Mouse (Mus musculus): ENCODE data around the gene Fam192a. TPM values are rescaled to one million over a fixed set of nuclear protein-coding genes. Genes with fewer than 3 reads are reported as not detected.

Gene Fam192a
- polyA plus RNA-seq, 1 experiment from 2014 or later = 40.9 TPM

DNA sequence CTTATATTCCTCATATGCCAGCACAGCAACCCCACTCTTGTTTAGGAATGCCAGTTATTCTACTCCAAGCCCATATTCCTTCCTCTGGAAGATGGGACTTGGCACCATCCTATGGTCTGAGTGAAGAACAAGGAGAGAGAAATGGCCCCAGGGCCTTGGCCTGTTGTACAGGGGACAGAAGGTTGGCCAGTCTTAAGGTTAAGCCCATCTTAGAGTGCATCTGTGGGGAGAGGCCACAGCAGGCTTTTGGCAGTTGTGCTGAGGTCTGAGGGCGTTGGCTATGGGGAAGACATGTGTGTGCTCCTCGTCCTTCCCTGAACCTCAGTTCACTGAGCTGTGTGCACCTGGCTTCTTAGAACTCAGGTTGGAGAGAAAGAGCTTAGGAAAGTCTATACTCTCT lies 49.1 kb downstream of the Fam192a start:
- no peak overlapping the region for H3K4me3 ChIP-seq (ENCODE audit: low read depth, low read length)
- WGBS = 89% methylated on average over 2 of the region's 2 CpGs
- H3K4me2 ChIP-seq (replicated peaks; ENCODE audit: low read depth, low read length) = no peak overlapping the region
- no peak overlapping the region for H3K9ac ChIP-seq (replicated peaks; ENCODE audit: low read depth)
- H3K4me1 ChIP-seq (ENCODE audit: insufficient read depth, low read depth, low read length) = no peaks in the 10 kb centered on the region
- no peak for DNase-seq (ENCODE audit: low spot score)
- no peak for ATAC-seq
- H3K36me3 ChIP-seq (ENCODE audit: insufficient read depth, low read length) = no peaks in the 10 kb centered on the region
- H3K27me3 ChIP-seq (replicated peaks; ENCODE audit: insufficient read depth, low read length) = no peaks in the 10 kb centered on the region
- TF ChIP-seq EP300 (IDR thresholded peaks at IDR 0.05) = no peak
- TF ChIP-seq CTCF (IDR thresholded peaks at IDR 0.05) = no peak
- no peak overlapping the region for H3K27ac ChIP-seq (ENCODE audit: low read length)
- H3K9me3 ChIP-seq (ENCODE audit: low read length) = no peaks in the 10 kb centered on the region

DNA sequence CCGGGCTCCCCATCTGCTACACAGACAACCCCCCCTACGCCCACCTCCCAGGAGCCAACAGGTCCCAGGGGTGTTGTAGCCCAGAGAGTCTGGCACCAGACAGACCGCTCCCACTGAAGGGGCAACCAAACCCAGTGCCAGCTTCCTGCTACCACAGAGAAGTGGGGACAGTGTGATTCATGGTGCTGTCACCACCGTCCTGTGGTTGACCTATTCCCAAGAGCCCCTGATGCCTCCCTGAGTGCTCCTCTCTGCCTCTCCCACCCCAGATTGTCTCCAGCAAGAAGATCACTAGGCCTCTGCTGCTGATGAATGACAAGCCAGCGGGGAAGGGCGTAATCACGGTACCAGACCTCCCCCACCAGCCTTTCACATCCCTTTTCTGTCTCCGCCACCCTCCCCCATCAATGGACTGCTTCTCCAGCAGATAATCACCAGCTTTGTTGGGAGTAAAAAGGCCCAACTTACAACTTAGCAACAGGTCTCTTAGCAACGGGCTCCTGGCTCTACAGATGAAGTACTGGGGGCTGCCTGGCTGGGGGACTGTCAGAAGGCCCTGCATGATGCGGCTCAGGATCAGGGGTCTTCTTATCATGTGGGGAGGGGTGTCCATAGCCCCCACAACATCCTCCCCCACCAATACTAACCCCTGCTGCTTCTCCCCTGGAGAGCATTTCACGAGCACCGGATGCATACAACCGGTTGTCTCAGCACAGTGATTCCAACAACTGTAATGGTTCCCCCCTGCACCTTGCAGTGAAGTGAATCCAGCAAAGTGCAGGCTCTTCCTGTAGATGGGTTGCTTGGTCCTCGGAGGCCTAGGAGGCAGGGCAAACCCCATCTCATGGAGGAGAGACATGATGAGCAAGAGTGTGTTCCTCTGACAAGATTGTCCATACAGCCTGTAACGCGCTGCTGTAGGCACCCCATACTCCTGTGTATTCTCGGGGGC lies 50.0 kb downstream of the Fam192a start:
- ATAC-seq (no peak), DNase-seq (ENCODE audit: low spot score) (no peak)
- Histone ChIP-seq H3K9ac (replicated peaks; ENCODE audit: low read depth) (no peak overlapping the region), H3K4me3 (ENCODE audit: low read depth, low read length) (no peak overlapping the region), H3K36me3 (ENCODE audit: insufficient read depth, low read length) (no peaks in the 10 kb centered on the region), H3K27ac (ENCODE audit: low read length) (no peak overlapping the region), H3K4me1 (ENCODE audit: insufficient read depth, low read depth, low read length) (no peaks in the 10 kb centered on the region), H3K27me3 (replicated peaks; ENCODE audit: insufficient read depth, low read length) (no peaks in the 10 kb centered on the region), H3K4me2 (replicated peaks; ENCODE audit: low read depth, low read length) (no peak overlapping the region), H3K9me3 (ENCODE audit: low read length) (no peaks in the 10 kb centered on the region)
- 57% methylated on average over 17 of the region's 17 CpGs for whole genome bisulfite sequencing
- no peak for TF ChIP-seq CTCF (IDR thresholded peaks at IDR 0.05)
- TF ChIP-seq EP300 (IDR thresholded peaks at IDR 0.05) = no peak

DNA sequence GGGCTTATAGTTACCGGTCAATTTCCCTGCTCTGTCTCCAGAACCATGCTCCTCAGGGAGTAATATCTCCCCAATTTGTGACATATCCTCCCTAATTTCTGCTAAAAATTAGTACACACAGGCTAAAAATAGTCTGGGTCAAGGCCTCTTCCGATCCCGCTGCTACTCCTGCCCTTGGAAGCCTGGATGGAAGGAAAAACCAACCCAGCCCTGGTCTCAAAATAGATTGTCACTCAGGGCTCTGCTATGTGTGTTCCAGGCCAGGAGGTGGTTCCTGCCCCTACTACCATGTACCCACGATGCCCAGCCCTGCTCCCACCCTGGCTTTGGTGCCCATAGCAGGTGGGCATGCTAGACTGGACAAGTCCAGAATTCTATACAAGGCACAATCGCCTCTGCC lies 51.8 kb downstream of the Fam192a start:
- H3K9me3 ChIP-seq (ENCODE audit: low read length) = no peaks in the 10 kb centered on the region
- H3K27ac ChIP-seq (ENCODE audit: low read length) = no peak overlapping the region
- H3K4me2 ChIP-seq (replicated peaks; ENCODE audit: low read depth, low read length) = no peak overlapping the region
- DNase-seq (ENCODE audit: low spot score) (no peak), ATAC-seq (no peak)
- WGBS = 74% methylated on average over 5 of the region's 5 CpGs
- H3K27me3 ChIP-seq (replicated peaks; ENCODE audit: insufficient read depth, low read length) = no peaks in the 10 kb centered on the region
- H3K36me3 ChIP-seq (ENCODE audit: insufficient read depth, low read length) = no peaks in the 10 kb centered on the region
- TF ChIP-seq CTCF (IDR thresholded peaks at IDR 0.05) (no peak), EP300 (IDR thresholded peaks at IDR 0.05) (no peak)
- no peak overlapping the region for H3K4me3 ChIP-seq (ENCODE audit: low read depth, low read length)
- H3K9ac ChIP-seq (replicated peaks; ENCODE audit: low read depth) = no peak overlapping the region
- H3K4me1 ChIP-seq (ENCODE audit: insufficient read depth, low read depth, low read length) = no peaks in the 10 kb centered on the region

DNA sequence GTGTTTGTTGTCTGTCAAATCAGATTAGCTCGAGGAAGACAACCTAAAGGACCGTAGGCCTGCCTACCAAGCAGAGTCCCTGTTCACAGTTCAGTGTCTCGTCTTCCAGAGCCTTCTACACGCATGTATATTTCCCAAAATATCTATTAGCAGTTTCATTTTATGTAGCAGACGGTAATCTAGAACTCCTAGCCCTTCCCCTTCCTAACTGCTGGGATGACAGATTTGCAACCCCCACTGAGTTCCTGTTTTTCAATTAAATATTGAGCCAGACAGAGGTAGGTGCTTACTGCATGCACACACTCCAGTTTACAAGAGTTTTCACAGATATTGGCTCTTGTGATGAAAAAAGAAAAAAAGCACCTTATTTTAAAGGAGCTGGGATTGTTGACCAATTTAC lies 52.3 kb downstream of the Fam192a start:
- H3K27me3 ChIP-seq (replicated peaks; ENCODE audit: insufficient read depth, low read length) = no peaks in the 10 kb centered on the region
- no peak for DNase-seq (ENCODE audit: low spot score)
- H3K27ac ChIP-seq (ENCODE audit: low read length) = no peak overlapping the region

DNA sequence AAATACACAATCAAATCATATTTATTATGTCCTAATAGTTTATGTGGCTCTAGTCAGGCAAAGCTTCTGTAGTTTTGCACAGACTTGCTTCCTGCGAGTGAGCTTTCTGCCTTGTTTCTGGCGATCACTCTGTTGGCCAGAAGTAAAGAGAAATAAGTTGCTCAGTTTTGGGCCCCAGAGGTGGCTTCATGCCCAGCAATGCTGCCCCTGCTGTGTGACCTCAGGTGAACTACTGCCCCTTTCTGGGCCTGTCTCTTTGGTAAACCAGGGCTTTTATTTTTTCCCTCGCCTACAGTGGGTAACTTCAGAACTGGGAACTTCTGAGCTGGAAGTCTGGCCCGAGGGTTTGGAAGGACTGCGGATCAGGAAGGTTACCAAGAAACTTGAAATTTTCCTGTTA lies 52.8 kb downstream of the Fam192a start:
- Histone ChIP-seq H3K4me2 (replicated peaks; ENCODE audit: low read depth, low read length) (no peak overlapping the region), H3K27me3 (replicated peaks; ENCODE audit: insufficient read depth, low read length) (no peaks in the 10 kb centered on the region), H3K4me1 (ENCODE audit: insufficient read depth, low read depth, low read length) (no peaks in the 10 kb centered on the region), H3K27ac (ENCODE audit: low read length) (no peak overlapping the region), H3K9me3 (ENCODE audit: low read length) (no peaks in the 10 kb centered on the region), H3K4me3 (ENCODE audit: low read depth, low read length) (no peak overlapping the region), H3K9ac (replicated peaks; ENCODE audit: low read depth) (no peak overlapping the region), H3K36me3 (ENCODE audit: insufficient read depth, low read length) (no peaks in the 10 kb centered on the region)
- WGBS = 78% methylated on average over 5 of the region's 5 CpGs
- ATAC-seq (no peak), DNase-seq (ENCODE audit: low spot score) (no peak)
- TF ChIP-seq CTCF (IDR thresholded peaks at IDR 0.05) = no peak
- TF ChIP-seq EP300 (IDR thresholded peaks at IDR 0.05) = no peak

More for the DNA sequence above, 52.3 kb downstream of the Fam192a start:
- 60% methylated on average over 5 of the region's 5 CpGs for WGBS
- Histone ChIP-seq H3K9me3 (ENCODE audit: low read length) (no peaks in the 10 kb centered on the region), H3K4me3 (ENCODE audit: low read depth, low read length) (no peak overlapping the region), H3K4me1 (ENCODE audit: insufficient read depth, low read depth, low read length) (no peaks in the 10 kb centered on the region), H3K9ac (replicated peaks; ENCODE audit: low read depth) (no peak overlapping the region), H3K4me2 (replicated peaks; ENCODE audit: low read depth, low read length) (no peak overlapping the region), H3K36me3 (ENCODE audit: insufficient read depth, low read length) (no peaks in the 10 kb centered on the region)
- TF ChIP-seq EP300 (IDR thresholded peaks at IDR 0.05) (no peak), CTCF (IDR thresholded peaks at IDR 0.05) (no peak)
- ATAC-seq = no peak

DNA sequence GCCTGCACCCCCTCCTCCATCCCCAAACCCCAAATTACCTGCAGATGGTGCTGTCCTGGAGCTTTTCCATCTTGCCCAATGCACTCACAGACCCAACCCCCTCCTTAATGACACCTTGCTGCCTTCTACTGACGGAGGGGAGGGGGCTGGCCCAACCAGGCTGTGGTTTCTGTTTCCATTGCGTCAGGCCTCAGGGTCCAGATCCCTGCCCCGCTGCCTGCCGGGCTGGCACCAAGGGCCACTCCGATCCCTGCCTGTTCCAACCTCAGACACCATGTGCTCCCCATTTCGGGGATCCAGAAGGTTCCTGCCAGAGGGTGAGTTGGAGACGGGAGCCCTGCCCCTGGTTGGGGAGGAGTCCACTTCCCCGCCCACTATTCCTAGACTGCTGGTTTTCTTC lies 57.8 kb downstream of the Fam192a start:
- Histone ChIP-seq H3K27me3 (replicated peaks; ENCODE audit: insufficient read depth, low read length) (no peaks in the 10 kb centered on the region), H3K9me3 (ENCODE audit: low read length) (no peaks in the 10 kb centered on the region), H3K4me2 (replicated peaks; ENCODE audit: low read depth, low read length) (no peak overlapping the region), H3K4me3 (ENCODE audit: low read depth, low read length) (no peak overlapping the region), H3K9ac (replicated peaks; ENCODE audit: low read depth) (no peak overlapping the region), H3K36me3 (ENCODE audit: insufficient read depth, low read length) (no peaks in the 10 kb centered on the region), H3K4me1 (ENCODE audit: insufficient read depth, low read depth, low read length) (no peaks in the 10 kb centered on the region), H3K27ac (ENCODE audit: low read length) (no peak overlapping the region)
- TF ChIP-seq EP300 (IDR thresholded peaks at IDR 0.05) (no peak), CTCF (IDR thresholded peaks at IDR 0.05) (no peak)
- DNase-seq (ENCODE audit: low spot score) (no peak), ATAC-seq (no peak)
- WGBS = 63% methylated on average over 8 of the region's 8 CpGs

Measured in lung, postnatal 0 days (tissue).